Mouse (Mus musculus) spleen, postnatal 10 days (tissue): ENCODE results near the gene St8sia6.

ENCODE experiments used
- DNase-seq, 2 experiments: peaks; one replicate each; pipeline ENCODE4 v3.0.0; 2021 to 2022; ENCODE audit warnings: low spot score in 2 of 2

The St8sia6 gene

GRCm38 (mm10) chr2:13760366-13760765 is 33.5 kb downstream of the St8sia6 start:
- DNase-seq: no peak

GRCm38 (mm10) chr2:13757412-13757811 is 36.5 kb downstream of the St8sia6 start:
- peak in 1 of 2 experiments; percentile 22 for DNase-seq

GRCm38 (mm10) chr2:13755733-13756132 is 38.1 kb downstream of the St8sia6 start:
- no peak for DNase-seq

- no peak for DNase-seq
Measured at GRCm38 (mm10) chr2:13751691-13752090, 42.2 kb downstream of the St8sia6 start.

GRCm38 (mm10) chr2:13750777-13751176 is 43.1 kb downstream of the St8sia6 start:
- DNase-seq: no peak

- no peak for DNase-seq
Measured at GRCm38 (mm10) chr2:13750089-13750488, 43.8 kb downstream of the St8sia6 start.

- no peak for DNase-seq
Measured at GRCm38 (mm10) chr2:13749176-13749575, 44.7 kb downstream of the St8sia6 start.

- no peak for DNase-seq
Measured at GRCm38 (mm10) chr2:13747576-13747975, 46.3 kb downstream of the St8sia6 start.

- no peak for DNase-seq
Measured at GRCm38 (mm10) chr2:13746023-13746422, 47.8 kb downstream of the St8sia6 start.

- DNase-seq: no peak
Measured at GRCm38 (mm10) chr2:13738704-13739103, 55.2 kb downstream of the St8sia6 start.

- DNase-seq: no peak
Measured at GRCm38 (mm10) chr2:13727901-13728300, 66.0 kb downstream of the St8sia6 start.

GRCm38 (mm10) chr2:13725592-13725991 is 68.3 kb downstream of the St8sia6 start:
- no peak for DNase-seq

- DNase-seq: no peak
Measured at GRCm38 (mm10) chr2:13722241-13722640, 71.6 kb downstream of the St8sia6 start.

GRCm38 (mm10) chr2:13718628-13719185 is 75.2 kb downstream of the St8sia6 start:
- no peak for DNase-seq

GRCm38 (mm10) chr2:13708785-13709184 is 85.1 kb downstream of the St8sia6 start:
- DNase-seq: no peak

- no peak for DNase-seq
Measured at GRCm38 (mm10) chr2:13697514-13697913, 96.3 kb downstream of the St8sia6 start.

- no peak for DNase-seq
Measured at GRCm38 (mm10) chr2:13694417-13694816, 99.4 kb downstream of the St8sia6 start.

GRCm38 (mm10) chr2:13684380-13684779 is 109.5 kb downstream of the St8sia6 start:
- no peak for DNase-seq

GRCm38 (mm10) chr2:13683205-13683570 is 110.7 kb downstream of the St8sia6 start:
- DNase-seq: no peak

- no peak for DNase-seq
Measured at GRCm38 (mm10) chr2:13682488-13683204, 111.2 kb downstream of the St8sia6 start.

GRCm38 (mm10) chr2:13672946-13673345 is 120.9 kb downstream of the St8sia6 start:
- peak; percentile 21 to 65 for DNase-seq

- no peak for DNase-seq
Measured at GRCm38 (mm10) chr2:13672426-13672825, 121.4 kb downstream of the St8sia6 start.

- DNase-seq: no peak
Measured at GRCm38 (mm10) chr2:13634866-13635265, 159.0 kb downstream of the St8sia6 start.
